Mouse (Mus musculus) heart, embryonic 10.5 days (tissue): ENCODE measurements around the gene 2310057M21Rik. TPM values are rescaled to one million over a fixed set of nuclear protein-coding genes. Genes with fewer than 3 reads are reported as not detected.
A peak's percentile ranks its signal among the peaks of the same experiment; 100 is the strongest.

Experiments used
- DNase-seq: peaks from one replicate; pipeline ENCODE4 v3.0.0-alpha.2; 2017; ENCODE audit warnings: low spot score
- H3K27ac ChIP-seq: fragments of 300-500 bp; sonication (generic); 2 replicates; pipeline ENCODE4 v1.5.1; 2016; ENCODE audit warnings: mild to moderate bottlenecking
- H3K27me3 ChIP-seq: fragments of 300-500 bp; sonication (generic); 2 replicates; pipeline ENCODE4 v1.6.1; 2016; ENCODE audit warnings: mild to moderate bottlenecking; ENCODE audit not compliant: poor library complexity, insufficient read depth, severe bottlenecking
- H3K36me3 ChIP-seq: fragments of 300-500 bp; sonication (generic); 2 replicates; pipeline ENCODE4 v1.6.1; 2016; ENCODE audit warnings: mild to moderate bottlenecking, moderate library complexity
- H3K4me1 ChIP-seq: fragments of 300-500 bp; sonication (generic); 2 replicates; pipeline ENCODE4 v1.6.1; 2016; ENCODE audit warnings: mild to moderate bottlenecking
- H3K4me3 ChIP-seq: fragments of 300-500 bp; sonication (generic); 2 replicates; pipeline ENCODE4 v1.5.1; 2016; ENCODE audit warnings: mild to moderate bottlenecking, moderate library complexity
- H3K9me3 ChIP-seq: fragments of 300-500 bp; sonication (generic); 2 replicates; pipeline ENCODE4 v1.6.1; 2016; ENCODE audit warnings: mild to moderate bottlenecking, moderate library complexity
- WGBS: fragments of 180-500 bp; shearing (Covaris S2); methylation state at CpG from one replicate; pipeline ENCODE4 v1.1.7; 2016; 5-methylcytosine and 5-hydroxymethylcytosine counted together
- polyA plus RNA-seq: library from polyadenylated mRNA; unstranded; fragments of >200 nt; fragmentation: Nextera tagmentation; extraction: Ambion mirVana; gene quantifications from 2 replicates; pipeline ENCODE4 v1.2.1, GENCODE M21; 2016

2310057M21Rik gene
- polyA plus RNA-seq, 1 experiment from 2014 or later: 29.2 TPM

DNA sequence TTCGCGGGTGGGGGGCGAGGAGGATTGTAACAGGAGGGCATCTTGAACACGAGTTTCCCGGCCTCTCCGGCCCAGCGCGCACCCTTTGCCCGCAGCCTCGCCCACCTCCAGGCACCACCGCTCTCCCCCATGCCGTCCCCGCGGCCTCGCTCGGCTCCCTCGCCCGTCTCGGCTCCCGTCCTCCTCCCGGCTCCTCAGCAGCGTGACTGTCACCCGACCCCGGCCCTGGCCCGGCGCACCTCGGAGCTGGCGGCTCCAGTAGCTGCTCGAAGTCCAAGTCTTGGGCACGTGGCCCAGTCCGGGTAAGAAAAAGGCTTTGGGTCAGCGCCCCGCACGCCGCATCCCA lies 317 bp downstream of the 2310057M21Rik start:
- no peaks in the 10 kb centered on the region for H3K27me3 ChIP-seq
- WGBS: under 1% methylated on average over 35 of the region's 35 CpGs
- H3K27ac ChIP-seq: peak overlapping the region; percentile 98
- peaks cover 9% of the 10 kb centered on the region; the same call in 1 of the 2 replicates for H3K4me1 ChIP-seq
- peaks cover 27% of the 10 kb centered on the region for H3K36me3 ChIP-seq
- H3K9me3 ChIP-seq: no peaks in the 10 kb centered on the region
- no peak for DNase-seq
- H3K4me3 ChIP-seq: peak overlapping the region; percentile 98

DNA sequence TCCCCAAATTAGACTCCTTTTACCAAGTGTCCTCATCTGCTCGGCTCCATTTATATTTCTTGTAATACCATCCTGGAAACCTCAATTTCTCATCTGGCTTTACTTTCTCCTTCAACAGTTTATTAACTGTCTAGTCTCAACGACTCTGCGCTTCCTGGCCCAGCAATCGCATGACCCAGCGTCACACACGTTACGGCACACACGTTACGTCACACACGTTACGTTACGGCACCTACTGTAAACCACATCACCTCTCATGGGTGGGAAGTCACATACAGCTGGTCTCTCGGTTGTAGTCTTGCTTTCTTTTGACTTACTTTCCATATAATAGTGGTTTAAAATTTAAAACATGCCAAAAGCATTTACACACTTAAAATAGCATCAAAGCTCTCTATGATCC lies 6.5 kb downstream of the 2310057M21Rik start:
- H3K9me3 ChIP-seq: no peaks in the 10 kb centered on the region
- 96% methylated on average over 13 of the region's 13 CpGs for WGBS
- DNase-seq: no peak
- H3K27ac ChIP-seq: no peak overlapping the region
- H3K27me3 ChIP-seq: no peaks in the 10 kb centered on the region
- no peak overlapping the region for H3K4me3 ChIP-seq
- H3K4me1 ChIP-seq: peaks cover 3% of the 10 kb centered on the region; the same call in 1 of the 2 replicates
- H3K36me3 ChIP-seq: peaks cover 78% of the 10 kb centered on the region

DNA sequence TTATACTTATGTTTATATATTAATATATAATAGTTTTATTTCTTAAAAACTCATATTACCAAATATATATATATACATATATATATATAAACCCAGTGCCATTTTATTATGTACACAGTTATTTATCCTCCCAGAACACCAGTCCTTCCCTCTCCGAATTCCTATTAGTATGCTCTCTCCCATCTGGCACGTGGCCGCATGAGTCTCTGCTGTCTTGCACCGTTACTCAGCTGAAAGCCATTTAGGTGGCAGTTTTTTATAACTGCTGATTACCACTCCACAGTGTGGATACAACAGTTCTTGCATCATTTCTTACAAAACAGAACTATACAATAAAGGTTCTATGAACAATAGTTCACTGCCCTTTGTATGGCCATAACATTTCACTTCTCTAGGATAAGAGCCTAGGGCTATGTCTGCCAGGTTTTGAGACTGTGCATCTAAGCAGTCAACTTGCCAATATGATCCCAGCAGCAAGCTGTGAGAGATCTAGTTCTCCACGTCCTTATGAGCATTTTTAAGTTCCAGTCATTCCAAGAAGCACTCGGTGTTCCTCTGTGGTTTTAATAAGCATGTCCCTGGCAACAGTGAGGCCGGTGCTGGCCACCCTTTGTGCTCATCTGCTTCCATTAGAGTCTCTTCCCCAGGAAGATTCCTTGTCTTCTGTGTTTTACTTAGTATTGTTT lies 16.6 kb downstream of the 2310057M21Rik start:
- DNase-seq: no peak
- Histone ChIP-seq H3K27ac (no peak overlapping the region), H3K36me3 (peaks cover 80% of the 10 kb centered on the region), H3K4me3 (no peak overlapping the region), H3K4me1 (no peaks in the 10 kb centered on the region), H3K9me3 (no peaks in the 10 kb centered on the region), H3K27me3 (no peaks in the 10 kb centered on the region)
- 91% methylated on average over 7 of the region's 7 CpGs for WGBS

DNA sequence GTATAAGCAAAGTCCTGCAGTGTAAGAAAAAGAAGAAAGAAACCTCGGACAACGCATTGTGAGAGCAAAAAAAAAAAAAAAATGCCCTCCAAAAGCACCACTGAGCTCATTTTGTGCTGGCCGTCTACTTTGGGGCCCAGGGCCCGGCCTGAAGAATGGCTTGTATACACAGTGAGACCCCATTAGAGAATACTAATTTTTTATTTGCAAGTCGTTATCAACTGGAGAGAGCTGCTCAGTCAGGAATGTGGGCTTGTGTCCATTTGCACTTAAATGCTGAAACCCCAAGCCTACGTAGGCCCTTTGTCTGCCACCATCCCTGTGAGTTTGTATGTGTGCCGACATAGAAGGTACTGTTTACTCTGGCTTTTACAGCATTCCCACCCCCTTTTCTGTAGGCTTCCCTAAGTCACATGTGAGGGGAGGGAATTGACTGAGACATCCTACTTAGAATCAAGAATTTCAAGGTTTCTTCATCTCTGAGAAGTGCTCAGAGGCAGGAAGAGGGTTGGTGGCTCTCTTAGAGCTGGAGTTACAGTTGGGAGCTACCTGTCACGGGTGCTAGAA lies 25.0 kb downstream of the 2310057M21Rik start:
- Histone ChIP-seq H3K4me3 (no peak overlapping the region), H3K9me3 (no peaks in the 10 kb centered on the region), H3K36me3 (peaks cover 32% of the 10 kb centered on the region), H3K27me3 (no peaks in the 10 kb centered on the region), H3K27ac (no peak overlapping the region), H3K4me1 (no peaks in the 10 kb centered on the region)
- no peak for DNase-seq
- WGBS: 80% methylated on average over 8 of the region's 8 CpGs

DNA sequence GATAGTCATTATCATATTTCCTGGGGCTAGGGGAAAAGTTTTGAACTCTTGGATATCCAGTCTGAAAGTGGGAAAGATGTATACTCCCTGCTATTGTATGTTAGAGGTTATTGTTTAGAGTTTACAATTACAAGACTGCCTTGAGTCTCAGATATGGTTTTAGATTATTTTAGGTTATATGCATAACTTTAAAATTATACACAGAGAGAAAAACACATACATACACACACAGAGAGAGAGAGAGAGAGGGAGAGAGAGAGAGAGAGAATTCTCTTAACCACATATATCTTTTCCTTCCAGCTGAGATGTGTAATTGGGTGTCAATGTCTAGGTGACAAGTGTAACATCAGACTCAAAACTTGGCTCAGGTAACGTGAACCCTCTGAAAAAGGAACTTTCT lies 29.0 kb downstream of the 2310057M21Rik start, which contains the start of gene Fam24a:
Gene Fam24a, plus strand, starts transcription at position 301 of the 400 bp plus-strand sequence.
- no peak within 1 kb of the TSS for H3K4me3 ChIP-seq
- H3K27me3 ChIP-seq: no peaks in the 10 kb centered on the region
- no peaks in the 10 kb centered on the region for H3K9me3 ChIP-seq
- H3K36me3 ChIP-seq: peaks cover 4% of the 10 kb centered on the region; the same call in 1 of the 2 replicates
- peaks cover 7% of the 10 kb centered on the region for H3K4me1 ChIP-seq
- WGBS: 61% methylated on average over 1 of the region's 1 CpGs
- H3K27ac ChIP-seq: no peak within 1 kb of the TSS
- no peak for DNase-seq

DNA sequence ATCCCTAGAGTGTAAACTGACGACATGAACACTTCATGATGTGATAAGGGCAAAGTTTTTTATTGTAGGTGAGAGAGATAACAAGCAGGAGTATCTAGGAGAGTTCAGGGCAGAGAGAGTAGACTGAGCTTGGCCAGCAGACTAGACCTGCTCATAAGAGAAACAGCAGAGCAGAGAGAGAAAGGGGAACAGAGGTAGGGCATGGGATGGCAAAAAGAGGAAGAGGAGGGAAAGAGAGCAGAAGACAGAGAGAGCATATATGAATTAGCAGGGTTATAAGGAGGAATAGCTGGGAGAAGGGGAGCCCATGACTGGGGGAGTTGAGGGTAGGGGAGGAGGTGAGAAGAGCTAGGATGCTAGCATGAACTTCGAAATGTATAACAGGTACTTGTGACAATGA lies 30.9 kb downstream of the 2310057M21Rik start:
- H3K27ac ChIP-seq: no peak overlapping the region
- no peaks in the 10 kb centered on the region for H3K36me3 ChIP-seq
- no peak for DNase-seq
- no peak overlapping the region for H3K4me3 ChIP-seq
- H3K4me1 ChIP-seq: peaks cover 7% of the 10 kb centered on the region
- WGBS: 55% methylated on average over 2 of the region's 2 CpGs
- no peaks in the 10 kb centered on the region for H3K9me3 ChIP-seq
- H3K27me3 ChIP-seq: no peaks in the 10 kb centered on the region

DNA sequence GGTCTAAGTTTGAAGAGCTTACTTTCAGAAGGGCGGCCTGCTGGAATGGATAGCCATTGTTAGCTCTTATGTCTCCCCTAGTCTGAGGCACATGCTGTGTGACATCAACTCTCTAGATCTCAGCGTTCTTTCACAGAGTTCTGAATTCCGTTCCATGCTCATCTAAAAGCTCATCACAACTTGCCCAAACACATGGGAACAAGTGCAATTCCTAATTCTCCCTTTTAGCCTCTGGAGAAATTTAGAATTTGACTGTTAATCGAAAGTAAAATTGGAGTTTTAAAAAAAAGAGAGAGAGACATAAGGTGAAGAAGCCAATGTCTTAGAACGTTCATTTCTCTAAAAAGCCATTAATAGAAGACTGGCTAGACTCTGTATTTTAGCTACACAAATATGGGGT lies 33.1 kb downstream of the 2310057M21Rik start, which contains the start of gene Fam24b:
Gene Fam24b, minus strand, starts transcription at position 101 of the 400 bp plus-strand sequence.
- Histone ChIP-seq H3K27me3 (no peaks in the 10 kb centered on the region), H3K36me3 (no peaks in the 10 kb centered on the region), H3K4me3 (no peak within 1 kb of the TSS), H3K27ac (no peak within 1 kb of the TSS), H3K4me1 (peaks cover 7% of the 10 kb centered on the region), H3K9me3 (no peaks in the 10 kb centered on the region)
- WGBS: 87% methylated on average over 5 of the region's 5 CpGs
- DNase-seq: no peak

DNA sequence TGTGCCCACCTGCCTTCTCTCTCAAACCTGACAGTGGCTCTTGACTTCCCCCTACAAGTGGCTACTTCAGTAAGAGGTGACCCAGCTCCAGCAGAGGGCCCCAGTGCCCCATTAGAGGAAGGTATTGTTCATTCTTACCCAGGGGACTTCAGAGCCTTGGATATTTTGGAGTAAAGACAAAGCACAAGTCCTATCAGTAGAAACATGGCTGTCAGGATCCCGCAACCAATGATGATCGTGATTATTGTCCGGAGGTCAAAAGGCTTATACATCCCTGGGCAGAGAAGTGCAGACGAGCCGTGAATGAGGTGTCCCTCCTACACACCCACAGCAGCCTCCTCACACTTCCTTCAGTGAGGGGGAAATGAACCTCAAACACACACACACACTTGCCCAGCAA lies 35.5 kb downstream of the 2310057M21Rik start:
- no peaks in the 10 kb centered on the region for H3K27me3 ChIP-seq

DNA sequence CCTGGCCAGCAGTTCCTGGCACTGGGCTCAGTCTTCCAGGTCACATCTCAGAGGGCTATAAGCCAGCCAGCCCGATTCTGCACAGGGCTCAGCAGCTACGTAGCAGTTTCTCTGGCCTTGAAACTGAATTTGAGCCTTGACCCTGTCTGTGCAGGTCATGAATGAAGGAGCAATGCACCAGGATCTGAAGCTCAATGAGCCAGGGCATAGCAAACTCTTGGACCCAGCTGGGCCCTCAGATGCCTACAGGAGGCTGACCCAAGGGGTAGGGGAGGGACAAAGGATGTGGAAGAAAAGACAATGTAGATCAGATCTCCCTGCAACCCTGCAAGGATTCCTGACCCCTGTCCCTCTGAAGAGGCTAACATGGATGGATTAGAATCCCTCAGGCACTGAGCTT lies 40.4 kb downstream of the 2310057M21Rik start, which contains the start of gene Cuzd1:
Gene Cuzd1, minus strand, starts transcription at position 101 of the 400 bp plus-strand sequence.
- DNase-seq: no peak
- H3K4me3 ChIP-seq: no peak within 1 kb of the TSS
- no peak within 1 kb of the TSS for H3K27ac ChIP-seq
- H3K36me3 ChIP-seq: no peaks in the 10 kb centered on the region
- H3K4me1 ChIP-seq: peaks cover 5% of the 10 kb centered on the region; the same call in 1 of the 2 replicates
- 90% methylated on average over 2 of the region's 2 CpGs for WGBS
- H3K27me3 ChIP-seq: no peaks in the 10 kb centered on the region
- H3K9me3 ChIP-seq: no peaks in the 10 kb centered on the region

More for the DNA sequence above, 35.5 kb downstream of the 2310057M21Rik start:
- Histone ChIP-seq H3K36me3 (no peaks in the 10 kb centered on the region), H3K4me3 (no peak overlapping the region), H3K27ac (no peak overlapping the region), H3K9me3 (no peaks in the 10 kb centered on the region), H3K4me1 (peaks cover 7% of the 10 kb centered on the region)
- 83% methylated on average over 5 of the region's 5 CpGs for WGBS
- no peak for DNase-seq

DNA sequence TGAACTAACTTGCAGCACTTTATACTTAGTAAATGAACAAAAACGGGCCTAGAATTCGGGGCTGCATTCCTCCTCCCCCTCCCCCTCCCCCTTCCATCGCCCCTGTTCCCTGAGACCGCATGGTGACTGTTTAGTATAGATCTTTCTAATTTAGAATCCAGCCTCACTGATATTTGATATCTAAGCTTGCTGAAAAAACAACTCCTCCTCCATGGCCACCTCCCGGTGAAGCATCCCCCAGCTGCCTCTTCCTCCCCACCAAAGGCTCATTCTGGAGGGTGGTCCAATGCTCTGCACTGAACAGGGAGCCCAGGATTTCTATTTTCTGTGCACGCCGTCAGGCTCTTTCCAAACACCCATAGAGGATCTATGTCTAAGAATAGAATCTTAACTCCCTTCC lies 44.2 kb downstream of the 2310057M21Rik start:
- no peak overlapping the region for H3K27ac ChIP-seq
- no peak overlapping the region for H3K4me3 ChIP-seq
- no peaks in the 10 kb centered on the region for H3K27me3 ChIP-seq
- peaks cover 5% of the 10 kb centered on the region; the same call in 1 of the 2 replicates for H3K4me1 ChIP-seq
- WGBS: 65% methylated on average over 5 of the region's 7 CpGs
- no peaks in the 10 kb centered on the region for H3K36me3 ChIP-seq
- DNase-seq: no peak
- no peaks in the 10 kb centered on the region for H3K9me3 ChIP-seq

DNA sequence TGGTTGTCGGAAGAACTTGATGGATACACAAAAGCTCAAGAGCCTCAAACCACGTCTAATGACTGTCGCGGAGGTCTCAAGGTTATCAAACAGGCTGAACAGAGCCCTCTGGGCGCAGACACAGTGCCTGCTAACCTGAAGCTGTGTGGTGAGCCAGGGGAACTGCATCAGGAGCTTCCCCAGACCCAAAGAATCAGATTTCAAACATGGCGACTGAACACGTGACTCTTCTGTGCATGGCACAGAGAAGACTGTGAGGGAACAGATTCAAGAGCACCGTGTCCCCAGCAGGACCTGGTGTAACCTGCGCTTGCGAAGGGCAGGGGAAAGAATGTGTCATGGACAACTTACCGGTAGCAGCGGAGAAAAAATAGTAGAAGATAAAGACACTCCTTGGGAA lies 45.0 kb downstream of the 2310057M21Rik start:
- no peak overlapping the region for H3K4me3 ChIP-seq
- no peak overlapping the region for H3K27ac ChIP-seq
- WGBS: 51% methylated on average over 12 of the region's 12 CpGs
- H3K36me3 ChIP-seq: no peaks in the 10 kb centered on the region
- no peaks in the 10 kb centered on the region for H3K9me3 ChIP-seq
- H3K27me3 ChIP-seq: no peaks in the 10 kb centered on the region
- DNase-seq: no peak
- peaks cover 5% of the 10 kb centered on the region; the same call in 1 of the 2 replicates for H3K4me1 ChIP-seq

DNA sequence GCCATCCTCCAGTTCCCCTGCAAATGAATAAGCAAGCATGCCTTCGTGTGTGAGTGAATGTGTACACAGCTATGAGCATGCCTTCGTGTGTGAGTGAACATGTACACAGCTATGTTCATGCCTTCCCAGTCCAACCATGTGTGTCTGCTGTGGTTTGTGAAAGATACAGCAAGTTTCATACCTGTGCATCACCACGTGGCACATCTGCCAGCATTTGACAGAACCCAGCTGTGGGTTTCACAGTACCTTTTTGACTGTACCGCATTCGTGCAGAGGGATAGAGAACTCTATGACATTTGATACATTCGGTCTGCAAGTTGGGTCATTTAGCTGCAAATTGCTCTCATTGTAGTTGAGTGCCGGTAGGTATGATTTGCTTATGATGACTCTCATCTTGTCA lies 48.1 kb downstream of the 2310057M21Rik start:
- 84% methylated on average over 7 of the region's 7 CpGs for WGBS
- Histone ChIP-seq H3K27ac (no peak overlapping the region), H3K27me3 (no peaks in the 10 kb centered on the region), H3K4me1 (peaks cover 5% of the 10 kb centered on the region; the same call in 1 of the 2 replicates), H3K4me3 (no peak overlapping the region), H3K36me3 (no peaks in the 10 kb centered on the region), H3K9me3 (no peaks in the 10 kb centered on the region)
- no peak for DNase-seq

DNA sequence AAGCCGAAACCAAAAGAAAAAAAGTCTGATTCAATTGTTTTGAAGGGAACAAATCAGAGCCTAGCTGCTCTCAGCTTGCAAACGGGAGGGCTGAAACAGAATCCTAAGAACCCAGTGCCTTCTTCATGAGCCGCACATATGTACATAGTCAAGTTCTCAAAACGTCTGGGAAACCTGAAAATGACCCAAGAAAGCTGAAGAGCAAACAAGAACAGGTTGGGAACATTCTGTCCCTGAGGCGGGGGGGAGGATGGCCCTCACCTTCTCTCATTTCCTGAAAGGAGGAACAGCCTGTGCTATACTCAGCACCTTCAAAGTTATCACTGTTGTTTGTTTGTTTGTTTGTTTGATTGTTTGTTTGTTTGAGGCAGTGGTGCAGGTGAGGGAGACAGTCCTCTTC lies 55.8 kb downstream of the 2310057M21Rik start:
- H3K4me1 ChIP-seq: no peaks in the 10 kb centered on the region
- no peak for DNase-seq
- WGBS: 82% methylated on average over 5 of the region's 5 CpGs

More for the DNA sequence above, 55.8 kb downstream of the 2310057M21Rik start:
- Histone ChIP-seq H3K27ac (no peak overlapping the region), H3K4me3 (no peak overlapping the region), H3K9me3 (no peaks in the 10 kb centered on the region), H3K27me3 (no peaks in the 10 kb centered on the region), H3K36me3 (no peaks in the 10 kb centered on the region)
